Mouse (Mus musculus) urinary bladder, adult 18-20 months (tissue): ENCODE data around the gene Rtraf.
"Not testable (repeated sequence)": the region's sequence is repeated elsewhere in the genome, so short reads cannot be mapped to it uniquely, and the experiment has no call there.

Experiments
- DNase-seq, 2 experiments: peaks; one replicate each; pipeline ENCODE4 v3.0.0; 2022; ENCODE audit warnings: low spot score in 2 of 2, mixed read lengths in 2 of 2

The Rtraf gene

GRCm38 (mm10) chr14:19823321-19824142 is at the start of gene Rtraf:
Rtraf (minus strand) TSS chr14:19823824.
- DNase-seq: peak; percentile 87 to 90

- DNase-seq: no peak
These were observed 43.8 kb upstream of the Rtraf start for GRCm38 (mm10) chr14:19867286-19867935.

DNA sequence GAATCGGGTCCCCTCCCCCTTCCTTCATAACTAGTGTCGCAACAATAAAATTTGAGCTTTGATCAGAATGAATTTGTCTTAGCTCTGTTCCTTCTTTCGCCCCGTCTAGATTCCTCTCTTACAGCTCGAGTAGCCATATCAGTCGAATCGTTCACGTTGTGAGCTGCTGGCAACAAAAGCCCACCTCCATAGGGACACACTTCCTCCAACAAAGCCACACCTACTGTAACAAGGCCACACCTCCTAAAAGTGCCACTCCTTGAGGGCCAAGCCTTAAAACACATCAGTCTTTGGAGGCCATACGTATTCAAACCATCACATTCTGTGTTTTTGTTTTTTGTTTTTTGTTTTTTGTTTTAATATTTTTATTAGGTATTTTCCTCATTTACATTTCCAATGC is 41.5 kb upstream of the Rtraf start:
- not testable (repeated sequence) for DNase-seq

- no peak for DNase-seq
These were observed 37.9 kb upstream of the Rtraf start for GRCm38 (mm10) chr14:19861311-19862080.

DNA sequence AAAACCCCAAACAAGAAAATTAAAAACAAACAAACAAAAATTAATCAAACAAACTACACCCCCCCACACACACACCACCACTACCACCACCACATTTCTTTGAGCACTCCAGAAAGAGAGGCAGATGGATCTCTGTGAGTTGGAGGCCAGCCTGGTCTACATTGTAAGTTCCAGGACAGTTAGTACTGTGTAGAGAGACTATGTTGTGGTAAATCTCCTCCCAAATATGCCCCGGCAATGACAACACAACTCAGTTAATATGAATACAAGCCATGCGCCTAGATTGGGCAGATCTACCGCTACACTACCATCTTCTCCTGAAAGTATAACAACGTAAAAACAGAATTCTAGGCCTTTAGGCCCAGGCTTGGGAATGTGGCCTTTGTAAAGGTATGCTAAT is 36.7 kb upstream of the Rtraf start:
- DNase-seq: no peak

DNA sequence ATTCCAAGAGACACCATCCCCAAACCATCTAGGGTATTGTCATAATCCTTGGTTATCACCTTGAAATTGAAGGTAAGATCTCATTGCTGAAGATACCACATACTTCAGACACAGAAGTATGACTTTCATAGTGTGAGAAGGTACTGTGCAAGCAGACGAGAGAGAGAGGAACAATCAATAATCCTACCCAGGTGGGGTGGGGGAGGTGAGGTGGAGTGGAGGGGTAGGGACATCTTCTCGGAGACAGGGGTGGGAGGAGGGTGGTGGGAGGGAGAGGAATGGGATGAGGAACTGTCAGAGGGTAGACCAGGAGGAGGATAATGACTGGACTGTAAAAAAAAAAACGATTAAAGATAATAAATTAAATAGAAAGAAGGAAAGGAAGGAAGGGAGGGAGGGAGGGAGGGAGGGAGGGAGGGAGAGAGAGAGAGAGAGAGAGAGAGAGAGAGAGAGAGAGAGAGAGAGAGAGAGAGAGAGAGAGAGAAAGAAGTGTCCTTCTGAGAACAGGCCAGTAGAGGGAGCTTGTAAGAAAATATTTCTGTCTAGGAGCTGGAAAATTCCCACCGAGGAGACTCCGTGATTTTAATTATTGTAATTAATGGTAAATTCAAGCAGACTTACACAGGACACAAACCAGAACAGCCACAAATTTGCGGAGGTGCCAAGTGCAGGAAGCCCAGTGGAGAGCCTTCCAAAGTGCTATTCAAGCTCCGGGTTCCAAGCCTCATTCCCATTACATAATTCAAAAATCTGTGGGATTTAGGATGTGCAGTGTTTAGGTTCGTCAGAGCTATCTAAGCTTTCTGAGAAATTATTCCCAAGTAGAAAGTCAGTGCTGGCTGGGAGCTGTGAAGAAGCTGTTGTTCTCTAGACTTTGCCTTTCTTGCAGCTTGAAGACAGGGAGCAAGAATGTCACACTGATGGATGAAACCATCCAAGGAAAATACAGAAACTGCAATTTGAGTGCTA is 35.5 kb upstream of the Rtraf start:
- DNase-seq: no peak

GRCm38 (mm10) chr14:19858279-19858678 is 34.7 kb upstream of the Rtraf start:
- no peak for DNase-seq

GRCm38 (mm10) chr14:19853471-19853870 is 29.8 kb upstream of the Rtraf start:
- no peak for DNase-seq

- DNase-seq: peak in 1 of 2 experiments; percentile 46
These were observed 16.1 kb upstream of the Rtraf start for GRCm38 (mm10) chr14:19839600-19840332.

GRCm38 (mm10) chr14:19836289-19836688 is 12.7 kb upstream of the Rtraf start:
- no peak for DNase-seq

- no peak for DNase-seq
These were observed 1.9 kb upstream of the Rtraf start for GRCm38 (mm10) chr14:19825481-19825880.

DNA sequence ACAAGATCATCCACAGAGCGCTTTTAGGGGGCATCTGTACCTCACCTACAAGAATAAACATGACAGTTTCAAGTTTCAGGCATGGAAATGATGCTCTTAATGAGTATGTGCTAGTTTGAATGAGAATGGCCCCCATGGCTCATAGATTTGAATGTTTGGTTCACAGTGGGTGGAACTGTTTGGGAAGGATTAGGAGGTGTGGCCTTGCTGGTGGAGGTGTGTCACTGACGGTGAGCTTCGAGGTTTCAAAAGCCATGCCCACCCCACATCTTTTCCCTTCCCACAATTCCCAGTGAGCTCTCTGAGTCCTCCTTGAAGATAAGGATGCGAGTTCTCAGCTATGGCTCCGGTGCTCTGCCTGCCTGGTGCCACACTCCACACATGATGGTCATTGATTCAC is 1.9 kb downstream of the Rtraf start:
- no peak for DNase-seq

DNA sequence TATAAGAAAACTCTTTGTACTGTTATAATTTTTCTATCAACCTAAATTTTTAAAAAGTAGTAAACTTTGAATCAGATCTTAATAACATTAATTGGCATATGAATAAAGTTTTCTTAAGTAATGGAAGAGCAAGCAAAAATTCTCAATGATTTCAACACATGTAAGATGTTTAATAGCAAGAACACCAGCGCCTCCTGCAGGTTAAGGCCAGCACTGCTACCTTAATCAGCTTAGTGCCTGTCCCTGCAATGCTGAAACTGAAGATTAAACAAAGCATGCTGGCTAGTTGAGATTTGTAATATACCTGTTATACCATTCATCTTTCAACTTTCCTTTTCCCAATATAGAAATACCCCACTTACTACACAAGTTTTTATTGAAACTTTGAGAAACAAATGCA is 5.7 kb downstream of the Rtraf start:
- peak; percentile 46 to 55 for DNase-seq

DNA sequence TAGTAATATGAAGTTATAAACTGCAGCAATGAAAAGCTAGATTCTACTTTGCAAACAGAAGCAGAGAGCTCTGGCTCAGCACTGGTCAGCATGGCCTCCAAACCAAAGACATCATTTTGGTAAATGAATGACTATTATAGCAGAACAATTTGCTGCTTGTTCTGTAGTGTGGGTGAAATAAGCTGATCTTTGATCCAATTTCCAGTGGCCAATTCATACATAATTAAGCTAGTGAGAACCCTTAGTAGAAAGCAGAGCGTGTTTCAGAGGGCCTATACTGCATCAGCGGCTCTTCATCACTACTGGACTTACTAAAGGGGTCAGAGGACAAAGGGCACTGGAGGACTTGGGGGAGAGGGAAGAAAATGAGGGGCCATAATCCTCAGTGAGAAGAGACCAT is 10.6 kb downstream of the Rtraf start:
- DNase-seq: no peak

- DNase-seq: no peak
These were observed 13.7 kb downstream of the Rtraf start for GRCm38 (mm10) chr14:19809934-19810333.

DNA sequence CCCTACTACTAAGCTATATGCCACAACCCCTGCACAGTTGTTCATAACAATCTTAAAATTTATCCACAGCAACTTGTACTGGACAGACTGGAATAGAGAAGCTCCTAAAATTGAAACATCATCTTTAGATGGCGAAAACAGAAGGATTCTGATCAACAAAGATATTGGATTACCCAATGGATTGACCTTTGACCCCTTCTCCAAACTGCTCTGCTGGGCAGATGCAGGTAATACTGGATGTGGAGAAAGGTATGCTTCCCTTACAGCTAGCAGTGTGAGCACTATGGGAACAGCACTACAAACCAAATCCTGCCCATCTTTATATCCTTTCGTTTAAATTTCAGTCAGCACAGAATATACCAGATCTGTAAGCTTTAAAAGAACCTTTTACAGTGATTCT is 15.8 kb downstream of the Rtraf start:
- DNase-seq: no peak

DNA sequence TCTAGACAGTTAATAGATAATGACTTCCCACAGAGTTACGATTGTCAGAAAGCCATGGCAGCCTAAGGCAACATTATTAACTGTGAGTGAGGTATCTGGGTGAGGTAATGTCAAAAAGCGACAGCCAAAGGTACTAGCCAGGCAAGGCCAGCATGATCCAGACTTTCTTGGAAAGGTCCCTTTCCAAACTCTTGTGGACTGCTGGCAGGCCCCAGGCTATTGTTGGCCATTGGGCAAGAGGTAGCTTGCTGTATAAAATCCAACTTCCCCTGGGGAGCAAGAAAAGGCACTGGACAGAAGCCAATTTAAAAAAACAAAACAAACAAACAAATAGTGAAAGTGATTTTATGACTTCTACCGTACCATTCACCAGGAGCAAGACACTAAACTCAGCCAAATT is 16.3 kb downstream of the Rtraf start:
- DNase-seq: no peak

DNA sequence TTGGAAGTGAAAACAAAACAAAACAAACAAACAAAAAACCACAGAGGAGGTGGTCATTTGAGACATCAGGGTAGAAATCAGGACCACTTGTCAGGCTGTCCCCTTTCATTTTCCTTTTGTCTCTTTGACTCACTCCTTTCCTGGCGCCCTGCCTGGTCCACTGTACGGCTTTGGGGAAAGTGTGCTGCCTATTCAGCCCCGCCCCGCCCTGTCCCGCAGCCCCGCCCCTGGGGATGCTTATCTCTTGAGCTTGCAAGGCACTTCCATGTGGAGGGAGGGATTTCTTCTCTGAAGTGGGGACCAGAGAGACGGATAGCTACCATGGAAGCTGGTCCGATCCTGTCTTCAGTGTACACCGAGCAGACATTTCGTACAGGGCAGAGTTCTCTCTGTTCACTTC is 20.0 kb downstream of the Rtraf start:
- DNase-seq: no peak

- DNase-seq: no peak
These were observed 20.4 kb downstream of the Rtraf start for GRCm38 (mm10) chr14:19803222-19803621.

GRCm38 (mm10) chr14:19801474-19802215 is 22.0 kb downstream of the Rtraf start:
- DNase-seq: no peak
